Mouse (Mus musculus): ENCODE data around the gene Car12.

The Car12 gene

DNA sequence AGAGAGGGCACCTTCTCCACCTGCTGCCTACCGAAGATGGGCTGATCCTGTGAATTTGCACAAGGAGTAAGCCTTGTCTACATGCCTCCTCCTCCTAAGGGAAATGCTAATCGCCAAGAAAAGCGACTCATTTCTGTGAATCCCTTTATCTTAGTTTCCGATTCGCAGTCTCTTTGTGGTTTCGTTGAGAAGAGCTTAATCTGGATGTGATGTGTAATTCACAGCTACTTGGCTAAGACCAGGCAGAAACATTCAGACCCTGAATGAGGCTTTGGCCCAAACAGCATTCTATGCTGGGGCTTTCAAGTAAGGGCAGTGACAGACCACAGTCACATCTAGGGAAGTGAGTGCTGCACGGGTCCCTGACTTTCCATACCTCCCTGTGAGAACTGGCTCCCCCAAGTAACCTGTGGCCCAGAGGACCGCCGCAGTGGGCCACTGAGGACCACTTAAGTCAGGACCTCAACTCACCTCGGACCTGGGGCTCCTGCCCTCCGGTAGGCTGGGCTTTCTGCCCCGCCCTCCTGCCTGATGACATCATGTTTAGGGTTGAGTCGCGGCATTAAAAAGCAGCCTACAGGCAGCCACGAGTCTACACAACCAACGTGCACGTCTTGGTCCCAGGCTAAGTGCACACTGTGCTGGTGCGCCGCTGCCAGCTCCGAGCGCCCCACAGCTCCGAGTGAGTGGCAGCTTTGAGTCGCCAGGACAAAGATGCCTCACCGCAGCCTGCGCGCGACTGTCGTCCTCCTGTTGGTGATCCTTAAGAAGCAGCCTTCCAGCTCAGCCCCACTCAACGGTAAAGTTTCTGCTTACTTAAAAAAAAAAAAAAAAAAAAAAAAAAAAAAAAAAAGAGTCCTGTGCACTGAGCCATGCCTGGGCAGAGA lies at the start of gene Car12:
TSS of gene Car12 (plus strand) at position 552 of the 887 bp plus-strand sequence.
- DNase-seq (ENCODE audit: low read depth, low spot score), result peak; percentile 40

- no peak for DNase-seq (ENCODE audit: low read depth, low spot score)
These were observed 49.7 kb upstream of the Car12 start for GRCm38 (mm10) chr9:66663764-66664163.

DNA sequence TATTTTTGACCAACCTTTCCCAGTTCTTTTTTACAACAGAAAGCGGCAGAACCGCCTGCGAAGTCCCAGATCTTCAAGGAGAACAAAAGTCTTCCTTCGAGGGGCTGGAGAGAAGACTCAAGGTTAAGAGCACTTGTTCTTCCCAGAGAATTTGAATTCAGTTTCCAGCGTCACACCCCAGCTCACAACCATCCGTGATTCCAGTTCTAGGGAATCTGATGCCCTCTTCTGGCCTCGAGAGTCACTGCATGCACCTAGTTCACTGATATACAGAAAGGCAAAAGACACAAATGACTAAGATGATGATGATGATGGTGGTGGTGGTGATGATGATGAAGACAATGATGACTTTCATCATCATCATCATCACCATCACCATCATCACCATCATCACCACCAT lies 48.9 kb upstream of the Car12 start:
- no peak for DNase-seq (ENCODE audit: low read depth, low spot score)

- DNase-seq (ENCODE audit: low read depth, low spot score), result no peak
These were observed 47.3 kb upstream of the Car12 start for GRCm38 (mm10) chr9:66666153-66666552.

DNA sequence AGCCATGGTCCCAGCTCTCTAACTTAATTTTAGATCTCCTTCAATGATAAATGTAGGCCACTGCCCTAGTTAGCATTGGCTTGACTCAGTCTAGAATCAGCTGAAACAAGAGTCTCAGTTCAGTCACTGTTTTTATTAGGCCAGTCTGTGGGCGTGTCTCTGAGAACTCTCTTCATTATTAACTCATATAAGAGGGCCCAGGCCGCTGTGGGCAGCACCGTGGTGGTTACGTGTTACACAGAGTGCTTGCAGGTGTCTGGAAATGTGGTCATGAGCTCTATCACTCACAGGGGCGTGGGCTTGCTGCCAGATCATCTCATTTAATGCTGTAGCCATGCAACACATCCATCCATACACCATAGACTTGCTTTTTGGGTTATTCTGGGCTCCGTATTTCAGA lies 46.4 kb upstream of the Car12 start:
- DNase-seq (ENCODE audit: low read depth, low spot score), result no peak

DNA sequence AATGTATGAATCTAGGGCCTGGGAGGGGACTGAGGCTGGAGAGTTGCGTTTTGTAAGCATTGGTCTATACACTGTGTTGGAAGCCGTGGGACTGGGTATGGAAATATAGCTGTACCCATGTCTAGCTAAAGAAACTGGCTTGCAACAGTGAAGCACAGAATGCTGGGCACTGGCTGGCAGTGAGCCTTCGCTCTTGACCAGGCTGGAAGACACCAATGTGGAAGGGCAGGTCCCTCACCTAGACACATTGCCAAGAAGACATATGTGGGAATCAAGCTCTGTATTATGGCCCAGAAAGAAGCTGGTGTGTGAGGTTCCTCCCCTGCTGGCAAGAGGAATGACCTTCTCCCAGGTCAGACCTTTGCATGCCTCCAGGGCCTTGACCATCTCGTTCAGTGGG lies 45.6 kb upstream of the Car12 start:
- DNase-seq (ENCODE audit: low read depth, low spot score), result no peak

DNA sequence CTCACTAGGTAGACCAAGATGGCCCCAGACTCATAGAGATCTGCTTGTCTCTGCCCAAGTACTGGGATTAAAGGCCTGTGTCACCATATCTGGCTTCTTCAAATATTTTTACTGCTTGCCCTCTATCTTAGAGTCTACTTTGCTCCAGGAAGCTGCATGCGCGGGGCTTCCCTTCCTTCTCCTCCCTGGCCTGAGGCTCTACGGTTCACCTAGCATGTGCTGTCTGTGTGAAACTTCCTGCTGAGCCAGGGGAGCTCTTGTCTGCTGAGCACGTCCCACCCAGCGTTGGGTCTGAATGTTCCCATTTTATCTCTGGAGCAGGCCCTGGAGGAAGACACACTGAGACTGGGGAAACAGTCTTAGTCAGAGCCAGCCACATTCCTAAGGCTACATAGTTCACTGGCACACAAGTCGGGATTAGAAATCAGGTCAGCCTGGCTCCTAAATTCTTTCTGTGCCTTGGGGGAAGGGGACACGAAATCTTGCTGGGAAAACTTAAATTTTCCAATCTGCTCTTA lies 43.9 kb upstream of the Car12 start:
- peak; percentile 27 for DNase-seq (ENCODE audit: low read depth, low spot score)

DNA sequence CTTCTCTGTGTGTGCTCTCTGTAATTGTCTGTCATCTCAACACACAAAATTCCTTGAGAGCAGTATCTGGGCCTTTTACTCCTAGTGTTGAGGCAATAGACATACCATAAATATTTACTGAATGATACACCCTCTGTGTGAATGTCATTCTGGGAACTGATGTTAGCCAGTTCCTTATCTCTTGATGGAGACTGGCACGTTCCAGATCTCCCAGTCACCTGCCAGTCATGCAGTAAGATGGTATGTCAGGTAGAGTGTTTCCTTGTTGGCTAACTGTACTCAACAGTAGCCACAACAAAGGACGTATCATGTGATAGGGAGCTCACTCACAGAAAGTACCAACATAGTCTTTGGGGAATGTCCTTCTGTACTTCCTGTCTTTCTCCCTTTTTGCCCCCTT lies 39.7 kb upstream of the Car12 start:
- DNase-seq (ENCODE audit: low read depth, low spot score), result peak; percentile 51

DNA sequence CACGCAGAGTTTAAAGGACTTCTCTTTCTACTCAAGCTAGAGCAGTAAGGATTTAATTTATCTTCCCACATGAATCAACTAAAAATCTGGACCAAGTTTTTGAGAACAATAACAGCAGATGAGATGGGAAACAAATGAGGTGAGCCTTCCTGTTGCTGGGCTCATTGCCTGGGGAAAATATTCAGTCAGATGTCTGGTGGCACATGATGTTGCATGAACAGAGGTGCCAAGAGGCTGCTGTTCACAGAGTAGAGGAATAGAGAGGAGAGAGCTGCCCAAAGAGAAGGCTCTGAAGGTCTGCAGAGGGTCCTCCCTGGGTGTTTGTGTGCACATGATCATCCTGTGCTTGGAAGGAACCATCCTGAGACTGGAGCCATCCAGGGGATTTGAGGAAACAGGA lies 37.9 kb upstream of the Car12 start:
- DNase-seq (ENCODE audit: low read depth, low spot score), result no peak

- DNase-seq (ENCODE audit: low read depth, low spot score), result no peak
These were observed 33.4 kb upstream of the Car12 start for GRCm38 (mm10) chr9:66680102-66680501.

DNA sequence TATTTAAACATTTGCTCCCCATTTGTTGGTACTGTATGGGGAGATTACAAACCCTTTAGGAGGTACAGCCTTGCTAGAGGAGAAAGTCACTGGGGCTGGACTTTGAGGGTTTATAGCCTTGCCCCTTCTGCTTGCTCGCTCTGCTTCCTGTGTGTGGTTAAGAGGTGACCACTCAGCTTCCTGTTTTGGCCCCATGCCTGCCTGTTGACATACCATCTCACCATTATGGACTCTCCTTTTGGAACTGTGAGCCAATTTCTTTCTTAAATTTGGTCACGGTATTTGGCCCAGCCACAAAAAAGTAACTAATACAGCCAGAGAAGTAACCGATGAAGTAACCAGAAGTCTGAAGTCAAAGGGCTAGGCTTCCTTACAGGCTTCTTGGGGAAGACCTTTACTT lies 30.7 kb upstream of the Car12 start:
- DNase-seq (ENCODE audit: low read depth, low spot score), result peak; percentile 58

DNA sequence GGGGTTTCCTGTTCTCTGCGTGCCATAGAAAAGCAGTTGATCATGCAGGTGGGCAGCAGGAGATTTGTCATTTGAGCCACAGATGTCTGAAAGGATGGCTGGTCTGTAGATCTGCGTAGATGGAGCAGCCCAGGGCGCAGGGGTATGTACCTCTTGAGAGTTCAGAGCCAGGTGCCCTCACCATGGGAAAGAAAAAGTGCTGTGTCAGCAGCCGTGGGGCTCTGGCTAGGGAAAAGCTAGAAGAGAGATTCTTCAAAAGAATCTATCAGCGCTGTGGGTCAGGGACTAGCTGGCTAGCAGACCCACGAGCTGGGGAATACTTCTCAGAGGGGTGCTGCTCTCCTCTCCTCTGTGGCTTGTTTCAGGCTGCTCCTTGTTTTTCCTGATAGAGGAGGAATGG lies 27.8 kb upstream of the Car12 start:
- no peak for DNase-seq (ENCODE audit: low read depth, low spot score)

DNA sequence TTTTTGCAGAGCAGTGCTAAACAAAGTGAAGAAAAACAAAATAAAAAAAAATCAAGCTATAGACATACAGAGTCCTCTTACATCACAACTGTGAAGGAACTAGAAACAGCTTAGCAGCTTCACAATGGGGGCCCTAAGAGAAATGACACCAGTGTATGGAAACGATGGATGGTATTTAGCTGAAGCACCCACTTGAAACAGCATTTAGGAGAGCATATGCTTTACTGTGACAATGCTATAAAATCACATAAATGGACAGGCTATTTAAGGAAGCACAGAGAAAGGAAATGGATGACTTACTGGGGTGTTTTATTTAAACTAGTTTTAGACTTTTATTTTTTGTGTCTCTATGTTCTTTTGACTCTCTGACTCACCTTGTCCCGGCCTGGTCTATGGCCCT lies 25.8 kb upstream of the Car12 start:
- no peak for DNase-seq (ENCODE audit: low read depth, low spot score)

GRCm38 (mm10) chr9:66691683-66692305 lies 21.7 kb upstream of the Car12 start:
- DNase-seq (ENCODE audit: low read depth, low spot score), result peak; percentile 12

GRCm38 (mm10) chr9:66697355-66698140 lies 15.9 kb upstream of the Car12 start:
- peak; percentile 13 for DNase-seq (ENCODE audit: low read depth, low spot score)

- no peak for DNase-seq (ENCODE audit: low read depth, low spot score)
These were observed 13.7 kb upstream of the Car12 start for GRCm38 (mm10) chr9:66699748-66700147.

DNA sequence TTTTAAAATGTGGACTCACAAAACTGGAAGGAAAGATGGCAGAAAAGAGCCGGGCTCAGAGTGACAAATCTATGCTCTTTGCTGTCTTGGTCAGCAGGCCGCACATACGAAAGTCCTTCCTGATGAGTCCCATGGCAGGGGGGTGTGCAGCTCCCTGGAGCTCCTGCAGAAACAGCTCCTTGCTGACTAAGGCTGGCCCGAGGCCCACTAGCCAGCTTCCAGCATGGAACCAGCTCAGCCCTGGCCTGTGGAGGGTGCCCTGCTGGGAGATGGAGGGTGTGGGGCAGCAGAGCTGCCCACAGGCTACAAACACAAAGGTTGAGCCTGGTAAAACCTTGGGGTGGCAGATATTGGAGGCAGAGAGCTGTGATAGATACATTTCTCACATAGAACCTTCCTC lies 10.5 kb upstream of the Car12 start:
- no peak for DNase-seq (ENCODE audit: low read depth, low spot score)

DNA sequence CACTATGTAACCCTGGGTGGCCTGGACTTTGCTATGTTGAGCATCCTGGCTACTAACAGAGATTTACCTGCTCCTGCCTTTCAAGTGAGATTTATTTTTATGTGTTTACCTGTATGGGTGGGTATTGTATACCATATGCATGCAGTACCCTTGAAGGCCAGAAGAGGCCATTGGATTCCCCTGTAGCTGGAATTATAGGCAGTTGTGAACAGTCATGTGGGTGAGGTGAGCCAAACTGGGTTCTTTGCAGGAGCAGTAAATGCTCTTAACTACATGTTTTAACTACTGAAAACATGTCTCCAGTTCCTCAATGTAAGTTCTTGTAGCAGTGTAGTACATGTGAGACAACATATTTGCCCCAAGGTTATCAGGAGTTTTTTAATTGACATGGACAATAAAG lies 8.1 kb upstream of the Car12 start:
- DNase-seq (ENCODE audit: low read depth, low spot score), result peak; percentile 14

- peak; percentile 86 for DNase-seq (ENCODE audit: low read depth, low spot score)
These were observed 7.7 kb upstream of the Car12 start for GRCm38 (mm10) chr9:66705766-66706165.

DNA sequence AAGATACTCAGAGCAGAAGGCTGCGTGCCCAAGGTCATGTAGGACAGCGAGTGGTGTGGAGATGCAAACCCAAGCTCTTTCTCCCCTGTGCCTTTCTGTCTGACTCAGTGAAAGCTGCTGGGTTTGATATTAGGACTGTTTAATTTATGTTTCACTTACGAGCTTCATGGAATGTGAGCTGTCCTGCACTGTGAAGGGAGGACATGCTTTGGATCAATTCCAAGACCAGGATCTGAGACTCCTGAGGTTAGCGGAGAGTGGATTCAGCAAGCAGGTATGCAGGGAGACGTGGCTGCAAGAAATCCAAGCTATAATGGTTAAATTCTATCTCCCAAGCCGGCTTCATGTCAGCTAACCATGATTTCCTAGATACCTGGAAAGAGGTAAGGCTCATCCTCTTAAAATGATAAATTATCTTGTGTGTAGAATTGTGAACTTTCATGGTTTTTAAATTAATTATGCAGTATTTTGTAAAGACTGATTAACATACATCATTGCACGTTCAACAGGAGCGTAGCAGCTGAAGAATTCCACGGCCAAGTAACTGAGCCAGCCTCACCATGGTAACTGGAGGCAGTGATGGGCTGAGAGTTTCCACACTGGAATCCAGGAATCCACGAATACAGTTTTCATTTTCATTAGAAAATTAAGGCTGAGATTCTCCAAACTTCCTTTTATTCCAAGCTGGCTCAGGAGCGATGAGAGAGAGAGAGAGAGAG lies 5.3 kb upstream of the Car12 start:
- peak; percentile 63 for DNase-seq (ENCODE audit: low read depth, low spot score)

- DNase-seq (ENCODE audit: low read depth, low spot score), result peak; percentile 13
These were observed 4.5 kb upstream of the Car12 start for GRCm38 (mm10) chr9:66708816-66709555.

All from 3T3-L1 (cell line).